Mouse (Mus musculus) heart, postnatal 14 days (tissue): ENCODE measurements at regions not wholly inside any gene's neighbourhood (a gene's known extent, or its start where the extent isn't known, plus 50 kb on each side); places are given as distances from the start of the nearest gene placed in this dataset.

Experiments
- DNase-seq, 2 experiments: peaks; one replicate each; pipeline ENCODE4 v3.0.0; 2021 to 2022
- intact Hi-C: fragments of 180-260 bp; cut with DNase I; formaldehyde crosslinking; loops from one replicate; pipeline ENCODE4 v1.15.1; 2025

DNA sequence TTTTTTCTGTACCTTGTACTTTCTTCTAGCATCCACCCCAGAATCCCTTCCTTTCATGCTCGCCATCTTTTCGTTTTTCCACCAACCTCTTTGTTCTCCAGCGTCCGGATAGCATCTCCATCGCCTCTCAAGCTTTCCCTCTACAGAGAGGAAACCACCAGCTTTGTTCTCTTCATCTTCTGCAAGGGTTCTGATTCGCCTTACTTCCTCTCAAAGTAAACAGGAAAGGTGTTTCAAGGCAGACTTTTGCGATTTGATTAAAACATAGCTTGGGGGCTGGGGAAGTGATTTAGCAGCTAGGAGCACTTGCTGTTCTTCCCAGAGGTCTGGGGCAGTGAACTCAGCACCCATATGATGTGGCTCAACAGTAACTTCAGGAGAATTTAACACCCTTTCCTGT lies 71.4 kb downstream of the Emp1 start:
- DNase-seq, result no peak
- intact Hi-C loops, result no loop called here

DNA sequence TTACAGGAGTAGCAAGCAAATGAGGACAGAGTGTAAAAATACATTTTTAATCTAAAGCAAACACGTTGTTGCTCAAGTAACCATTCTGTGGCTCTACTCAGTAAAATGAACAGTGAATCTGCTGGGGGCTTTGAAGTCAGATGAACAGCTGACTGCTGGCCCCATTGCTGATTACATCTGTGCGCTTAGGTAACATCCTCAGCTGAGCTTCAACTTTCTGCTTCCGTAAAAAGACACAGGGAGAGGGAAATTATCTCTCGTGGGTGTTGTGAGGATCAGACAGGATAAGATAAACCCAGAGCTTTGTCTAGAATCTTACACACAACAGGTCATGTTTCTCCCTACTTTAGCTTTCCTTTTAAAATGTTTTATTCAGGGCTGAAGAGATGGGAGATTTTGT lies 74.0 kb downstream of the Emp1 start:
- intact Hi-C loops, result no loop called here

DNA sequence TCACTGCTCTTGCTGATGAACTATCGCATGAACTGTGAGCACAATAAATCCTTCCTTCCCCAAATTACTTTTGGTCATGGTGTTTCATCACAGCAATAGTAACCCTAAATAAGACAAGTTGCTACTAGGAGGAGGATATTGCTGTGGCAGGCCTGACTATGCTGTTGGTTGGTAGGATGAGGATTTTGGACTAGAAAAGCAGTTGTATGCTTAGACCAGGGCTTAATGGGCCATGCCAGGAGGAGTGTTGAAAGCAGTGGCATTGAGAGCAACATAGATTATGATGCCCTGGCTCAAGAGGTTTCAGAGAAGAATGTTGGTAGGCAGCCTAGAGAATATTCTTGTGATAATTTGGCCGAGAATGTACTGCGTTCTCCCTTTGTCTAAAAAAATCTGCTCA lies 75.9 kb downstream of the Emp1 start:
- DNase-seq, result no peak
- intact Hi-C loops, result no loop called here

More for the DNA sequence above, 74.0 kb downstream of the Emp1 start:
- DNase-seq, result no peak

DNA sequence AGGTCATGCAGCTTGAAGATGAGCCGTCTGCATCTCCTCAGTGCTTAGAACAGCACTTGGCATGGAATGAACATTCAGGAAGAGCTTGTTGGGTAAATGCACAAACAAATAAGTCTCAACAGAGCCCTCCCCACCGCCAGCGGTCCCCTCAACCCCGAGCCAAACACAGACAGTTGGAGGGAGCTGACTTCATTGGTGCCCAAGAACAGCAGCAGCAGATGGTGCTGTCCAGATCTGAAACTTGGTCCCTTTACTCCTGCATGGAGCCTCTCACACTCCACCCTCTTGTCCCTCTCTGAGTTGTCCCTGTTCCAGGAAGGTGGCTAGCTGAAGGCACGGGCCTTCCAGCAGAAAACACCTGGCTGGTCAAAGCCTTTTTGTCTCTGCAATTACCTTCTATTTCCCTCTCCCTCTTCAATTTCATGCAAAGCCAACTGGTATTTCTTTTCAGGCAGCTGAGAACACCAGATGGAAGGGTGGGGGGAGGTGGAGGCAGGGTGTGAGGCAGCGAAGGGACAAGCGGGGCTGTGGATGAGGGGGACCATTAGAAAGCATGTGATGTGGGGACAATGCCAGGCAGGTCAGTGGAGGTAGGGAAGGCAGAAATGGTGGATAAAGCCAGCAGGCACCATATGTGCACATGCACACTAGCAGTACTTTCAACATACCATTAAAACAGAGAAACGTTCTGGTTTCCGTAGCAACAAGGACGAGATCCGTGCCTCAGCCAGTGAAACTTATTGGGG lies 79.0 kb downstream of the Emp1 start:
- intact Hi-C loops, result loop anchor here (5.0 kb wide), 2 partner anchors 466 to 911 kb away; no protein-coding TSS in a partner anchor
- DNase-seq, result no peak

DNA sequence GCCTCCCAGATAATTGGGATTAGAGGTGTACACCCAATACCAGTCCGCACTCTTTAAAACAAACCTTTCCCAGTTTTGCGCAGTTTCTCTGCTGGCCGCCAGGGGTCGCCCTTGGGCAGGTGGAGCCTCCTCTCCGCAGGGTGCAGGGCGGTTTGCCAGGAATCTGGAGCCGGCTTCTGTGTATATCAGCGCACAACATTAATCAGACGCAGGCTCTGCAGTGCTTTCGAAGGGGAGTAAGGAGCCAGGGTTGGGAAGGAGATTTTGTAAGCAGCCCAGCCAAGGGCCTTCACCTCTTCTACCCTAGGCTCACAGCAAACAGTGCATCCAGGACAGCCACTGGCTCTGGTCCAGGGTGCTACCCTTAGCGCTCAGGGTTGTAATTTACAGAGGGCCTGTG lies 82.3 kb downstream of the Emp1 start:
- DNase-seq, result peak; percentile 91 to 94
- intact Hi-C loops, result loop anchor here (1.0 to 5.0 kb wide), 3 partner anchors 384 to 908 kb away; no protein-coding TSS in a partner anchor

DNA sequence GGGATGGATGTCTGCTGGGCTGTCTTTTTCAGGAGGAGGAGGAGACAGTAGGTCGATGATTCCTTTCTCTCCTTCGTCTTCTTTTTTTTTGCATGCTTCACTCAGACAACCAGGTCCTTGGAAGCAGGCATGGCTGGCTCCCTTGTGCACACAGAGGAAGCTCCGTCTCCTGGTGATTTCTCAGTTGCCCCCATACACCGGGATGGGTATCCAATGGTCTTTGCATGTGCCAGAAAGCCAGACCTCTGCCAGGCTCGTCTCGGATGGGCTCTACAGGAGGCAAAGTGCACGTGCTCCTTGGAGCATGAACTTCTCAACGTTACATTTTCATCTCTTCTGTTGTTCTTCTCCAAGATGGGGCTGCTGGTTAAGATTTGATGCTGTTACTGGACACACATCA lies 82.7 kb downstream of the Emp1 start:
- intact Hi-C loops, result no loop called here
- DNase-seq, result no peak

DNA sequence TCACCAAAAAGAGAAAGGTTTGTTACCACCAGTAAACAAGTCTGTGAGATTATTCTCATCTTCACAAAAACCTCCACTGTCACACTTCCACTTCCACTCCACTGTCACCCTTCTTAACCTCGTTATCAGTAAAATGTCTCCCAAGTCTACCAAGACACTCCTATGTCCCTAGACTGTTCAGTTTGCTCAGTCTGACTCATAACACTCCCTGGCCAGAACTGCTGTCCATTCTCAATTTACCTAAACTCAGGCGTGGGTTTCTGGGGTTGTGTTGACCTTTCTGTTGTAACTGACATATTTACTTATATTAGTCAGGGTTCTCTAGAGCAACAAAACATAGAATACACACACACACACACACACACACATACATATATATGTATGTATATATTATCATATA lies 85.5 kb downstream of the Emp1 start:
- no peak for DNase-seq

DNA sequence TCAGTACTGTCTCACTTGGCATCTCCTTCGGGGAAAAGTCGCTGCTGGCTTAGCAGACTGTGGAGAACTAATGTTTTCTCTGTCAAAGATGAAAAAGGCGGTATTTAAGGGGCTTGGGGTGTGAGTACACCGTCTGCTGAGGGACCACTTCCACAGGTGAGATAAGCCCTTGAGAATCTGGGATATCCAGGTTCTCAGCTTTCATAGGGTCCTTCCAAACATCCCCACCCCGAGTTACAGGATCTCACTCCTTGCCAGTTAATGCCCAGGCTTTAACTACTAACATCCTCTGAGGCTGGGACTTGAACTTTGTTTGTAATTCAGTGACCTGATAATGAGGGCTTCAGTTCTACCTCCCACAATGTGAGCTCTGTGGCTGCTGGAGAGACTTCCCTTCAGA lies 86.9 kb downstream of the Emp1 start:
- no peak for DNase-seq
- intact Hi-C loops, result no loop called here

More for the DNA sequence above, 85.5 kb downstream of the Emp1 start:
- intact Hi-C loops, result no loop called here

DNA sequence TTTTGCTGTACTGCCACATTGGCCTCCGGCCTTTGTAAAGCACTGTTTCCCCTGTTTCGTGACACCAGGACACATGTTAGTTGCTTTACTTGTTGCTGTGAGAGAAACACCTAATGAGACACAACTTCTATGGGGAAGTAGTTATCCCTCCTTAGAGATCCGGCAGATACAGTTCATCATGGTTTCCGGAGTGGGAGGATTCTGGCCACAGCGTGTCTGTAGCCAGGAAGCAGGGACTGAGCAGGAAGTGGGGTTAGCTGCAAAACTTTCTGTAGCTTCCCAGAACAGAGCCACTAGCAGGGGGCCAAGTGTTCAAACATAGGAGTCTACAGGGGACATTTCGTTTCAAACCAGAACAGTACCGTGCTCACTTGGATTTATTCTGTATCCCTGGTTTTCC lies 88.2 kb downstream of the Emp1 start:
- no peak for DNase-seq
- intact Hi-C loops, result no loop called here

DNA sequence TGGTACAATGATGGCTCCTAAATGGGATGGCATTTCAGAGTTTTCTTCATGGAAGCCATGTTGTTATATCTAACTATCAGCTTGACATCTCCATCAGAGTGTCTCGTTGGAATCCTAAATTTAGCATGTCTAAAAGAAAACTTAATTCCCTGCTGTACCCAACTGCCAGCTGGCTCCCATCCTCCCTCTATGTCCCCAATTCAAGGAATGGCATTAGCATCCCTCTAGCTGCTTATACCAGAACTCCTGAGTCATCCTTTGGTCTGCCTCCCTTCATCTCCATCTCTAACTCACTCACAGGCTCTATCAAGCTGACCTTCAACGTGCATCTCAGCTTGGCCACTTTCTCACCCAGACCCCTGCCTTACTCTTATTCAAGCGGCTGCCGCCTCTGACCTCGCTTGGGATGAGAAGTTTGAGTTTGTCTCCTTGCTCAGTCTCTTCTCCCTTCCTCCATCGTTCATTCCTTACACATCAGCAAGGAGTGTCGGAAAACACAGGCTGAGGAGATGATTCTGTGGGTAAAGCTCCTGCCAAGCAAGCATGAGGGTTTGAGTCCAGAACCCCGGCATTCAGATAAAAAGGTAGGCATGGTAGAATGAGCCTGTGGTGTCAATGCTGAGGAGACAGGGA lies 88.9 kb downstream of the Emp1 start:
- intact Hi-C loops, result no loop called here

DNA sequence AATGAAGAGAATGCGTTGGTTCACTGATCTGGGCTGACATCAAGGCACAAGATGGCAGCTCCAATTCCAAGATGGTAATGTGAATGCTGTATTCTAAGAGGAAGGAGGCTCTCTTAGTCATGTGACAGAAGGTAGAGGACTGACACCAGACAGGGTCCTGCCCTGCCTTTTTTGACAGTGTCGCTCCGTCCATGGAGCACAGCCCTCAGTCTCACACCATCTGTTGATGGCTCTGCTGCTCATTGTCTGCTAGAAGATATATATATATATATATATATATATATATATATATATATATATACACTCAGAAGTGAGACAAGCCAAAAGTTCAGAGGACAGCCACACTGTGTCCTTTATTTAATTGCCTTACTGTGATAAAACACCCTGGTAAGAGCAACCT lies 90.7 kb downstream of the Emp1 start:
- no peak for DNase-seq
- intact Hi-C loops, result no loop called here

More for the DNA sequence above, 88.9 kb downstream of the Emp1 start:
- no peak for DNase-seq

DNA sequence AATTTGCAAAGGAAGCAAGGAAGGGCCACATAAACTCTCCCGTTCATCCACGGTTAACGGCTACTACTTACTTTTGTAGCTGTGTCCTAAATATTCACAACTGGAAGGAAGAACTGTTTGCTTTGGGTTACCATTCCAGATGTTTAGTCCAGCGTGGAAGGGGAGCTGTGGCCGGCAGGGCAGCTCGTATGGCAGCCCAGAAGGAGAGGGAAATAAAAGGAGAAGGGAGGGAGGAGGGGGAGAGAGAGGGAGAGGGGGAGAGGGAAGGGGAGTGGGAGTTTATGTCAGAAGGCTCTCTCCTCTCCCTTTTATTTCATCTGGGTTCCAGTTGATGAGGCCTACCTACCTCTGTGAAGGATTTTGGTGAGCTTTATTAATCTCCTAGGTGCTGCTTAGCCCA lies 110.2 kb downstream of the Emp1 start:
- DNase-seq, result no peak
- intact Hi-C loops, result no loop called here

DNA sequence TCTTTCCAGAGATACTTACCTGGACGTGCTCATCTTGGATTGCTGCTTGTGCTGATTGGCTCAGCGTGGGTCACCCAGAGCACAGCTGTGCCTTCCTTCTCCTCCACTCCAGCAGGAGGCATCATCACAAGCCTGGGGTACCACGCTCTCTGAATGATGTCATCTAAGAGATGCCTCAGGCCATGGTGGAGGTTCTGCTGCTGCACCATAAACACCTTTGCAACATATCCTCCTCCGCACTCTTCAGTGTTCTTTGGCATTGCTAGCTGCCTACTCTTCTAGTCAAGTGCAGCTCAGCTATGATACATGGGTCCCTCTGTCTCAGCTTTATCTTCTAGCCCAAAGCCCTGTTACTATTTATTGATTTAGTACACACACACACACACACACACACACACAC lies 110.8 kb downstream of the Emp1 start:
- DNase-seq, result no peak
- intact Hi-C loops, result no loop called here

DNA sequence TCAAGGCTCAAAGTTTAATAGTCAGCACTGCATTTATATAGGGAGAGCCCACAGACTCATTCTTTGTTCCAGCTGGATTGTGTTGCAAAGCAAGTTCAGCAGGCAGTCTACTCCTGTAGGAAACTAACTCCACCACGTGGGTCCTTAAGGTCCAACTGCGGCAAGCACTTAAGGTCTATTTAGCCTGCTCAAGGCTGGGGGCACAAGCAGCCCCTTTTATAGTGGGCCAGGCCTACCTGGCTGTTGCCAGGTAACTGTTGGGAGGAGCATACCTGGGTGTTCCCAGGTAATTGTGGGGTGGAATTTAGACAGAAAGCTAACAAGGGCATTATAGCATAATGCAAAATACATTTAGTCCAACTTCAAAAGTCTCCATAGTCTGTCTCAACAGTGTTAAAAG lies 126.5 kb downstream of the Emp1 start:
- DNase-seq, result no peak
- intact Hi-C loops, result no loop called here

DNA sequence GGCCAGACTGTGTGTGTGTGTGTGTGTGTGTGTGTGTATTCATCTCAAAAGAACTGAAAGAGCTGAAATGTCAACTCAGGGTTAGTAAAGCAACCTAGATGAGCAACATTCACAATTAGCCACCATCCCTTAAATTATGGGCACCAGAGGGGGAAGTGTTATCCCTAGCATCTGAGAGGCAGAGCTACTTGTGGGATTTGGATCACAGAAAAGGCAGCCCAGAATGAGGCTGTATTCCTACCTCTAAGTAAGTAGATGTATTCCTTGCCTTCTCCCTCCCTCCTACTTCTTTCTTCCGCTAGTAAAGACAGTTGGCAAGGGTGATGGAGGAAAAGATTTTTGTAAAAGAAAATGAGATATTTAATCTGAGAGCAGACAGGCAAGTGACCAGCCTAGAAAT lies 131.6 kb downstream of the Emp1 start:
- intact Hi-C loops, result no loop called here
- no peak for DNase-seq

DNA sequence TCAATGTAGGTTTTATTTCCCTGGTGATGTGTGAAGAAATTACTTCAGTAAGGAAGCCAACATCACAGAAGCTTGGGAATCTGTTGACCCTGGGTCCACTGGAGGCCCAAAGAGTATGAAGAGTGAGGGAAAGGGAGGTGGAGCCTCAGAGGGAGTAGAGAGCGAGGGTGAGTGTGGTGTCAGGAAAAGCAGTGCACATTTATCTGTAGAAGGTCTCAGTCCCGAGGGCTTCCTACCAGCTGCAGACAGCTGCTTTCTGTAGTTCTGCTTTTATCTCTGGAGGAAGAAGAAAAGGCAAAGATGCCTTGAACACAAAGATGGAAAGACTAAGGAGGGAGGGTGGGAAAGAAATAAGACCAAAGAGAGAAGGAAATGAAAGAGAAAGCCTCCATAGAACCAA lies 133.5 kb downstream of the Emp1 start:
- peak; percentile 33 to 50 for DNase-seq

DNA sequence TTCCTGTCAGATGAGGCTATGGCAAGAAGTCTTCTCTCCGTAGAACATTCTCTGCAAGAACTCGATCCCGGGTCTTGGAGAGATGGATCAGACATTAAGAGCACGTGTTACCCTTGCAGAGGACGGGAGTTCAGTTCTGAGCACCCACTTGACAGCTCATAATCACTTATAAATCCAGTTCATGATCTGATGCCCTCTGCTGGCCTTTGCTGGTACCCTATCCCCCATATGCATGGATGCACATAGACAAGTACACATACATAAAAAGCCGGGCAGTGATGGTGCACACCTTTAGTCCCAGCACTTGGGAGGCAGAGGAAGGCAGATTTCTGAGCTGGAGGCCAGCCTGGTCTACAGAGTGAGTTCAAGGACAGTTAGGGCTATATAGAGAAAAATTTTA lies 136.2 kb downstream of the Emp1 start:
- DNase-seq, result no peak
- intact Hi-C loops, result no loop called here

More for the DNA sequence above, 133.5 kb downstream of the Emp1 start:
- intact Hi-C loops, result no loop called here

DNA sequence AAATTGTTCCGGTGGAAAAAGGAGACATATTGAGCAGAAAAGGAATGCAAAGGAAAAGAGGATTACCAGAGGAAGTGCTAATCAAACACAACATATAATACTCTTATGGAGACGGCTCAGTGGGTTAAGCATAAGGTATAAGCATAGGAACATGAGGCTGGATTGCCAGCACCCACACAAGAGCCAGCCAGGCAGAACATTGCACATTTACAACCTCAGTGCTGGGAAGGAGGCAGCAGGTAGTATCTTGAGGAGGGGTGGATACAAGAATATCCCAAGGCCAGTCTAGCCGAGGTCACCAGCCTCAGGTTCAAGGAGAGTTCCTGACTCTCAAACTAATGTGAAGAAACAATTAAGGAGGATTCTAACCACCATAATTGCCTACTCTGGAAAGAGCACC lies 138.0 kb downstream of the Emp1 start:
- DNase-seq, result no peak
- intact Hi-C loops, result no loop called here

DNA sequence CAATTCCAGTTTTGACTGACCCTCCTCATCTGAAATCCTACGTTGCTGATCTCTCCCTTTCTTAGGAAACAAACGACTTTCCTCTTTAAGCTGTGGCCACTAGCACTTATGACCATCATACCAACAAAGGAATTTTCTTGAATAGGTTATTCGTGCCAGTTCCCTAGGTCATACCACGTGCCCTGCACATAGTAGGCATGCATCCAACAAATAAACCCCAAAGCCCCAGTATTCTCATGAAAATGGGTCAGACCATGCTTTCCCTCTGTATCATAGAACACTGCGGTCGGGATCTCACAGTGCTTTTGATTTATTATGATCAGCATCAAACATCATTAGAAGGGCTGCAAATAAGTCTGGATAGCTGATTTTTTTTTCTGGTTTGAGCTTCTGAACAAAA lies 139.4 kb downstream of the Emp1 start:
- intact Hi-C loops, result no loop called here
- DNase-seq, result no peak

DNA sequence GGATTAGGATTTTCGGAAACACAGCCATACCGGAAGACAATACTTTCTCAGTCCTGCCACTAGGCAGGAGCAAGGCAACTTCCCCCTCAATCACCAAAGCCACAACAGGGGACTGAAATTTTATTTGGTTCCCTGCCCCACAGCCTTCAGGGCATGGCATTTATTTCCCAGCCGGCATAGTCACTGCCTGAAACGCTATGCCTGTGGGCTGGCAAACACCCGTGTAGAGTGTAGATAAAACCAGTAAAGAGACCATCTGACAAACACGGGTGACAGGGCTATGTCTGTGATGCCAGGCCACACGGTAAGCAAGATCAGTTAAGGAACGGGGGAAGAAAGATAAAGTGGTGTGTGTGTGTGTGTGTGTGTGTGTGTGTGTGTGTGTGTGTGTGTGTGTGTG lies 140.1 kb downstream of the Emp1 start:
- intact Hi-C loops, result no loop called here

DNA sequence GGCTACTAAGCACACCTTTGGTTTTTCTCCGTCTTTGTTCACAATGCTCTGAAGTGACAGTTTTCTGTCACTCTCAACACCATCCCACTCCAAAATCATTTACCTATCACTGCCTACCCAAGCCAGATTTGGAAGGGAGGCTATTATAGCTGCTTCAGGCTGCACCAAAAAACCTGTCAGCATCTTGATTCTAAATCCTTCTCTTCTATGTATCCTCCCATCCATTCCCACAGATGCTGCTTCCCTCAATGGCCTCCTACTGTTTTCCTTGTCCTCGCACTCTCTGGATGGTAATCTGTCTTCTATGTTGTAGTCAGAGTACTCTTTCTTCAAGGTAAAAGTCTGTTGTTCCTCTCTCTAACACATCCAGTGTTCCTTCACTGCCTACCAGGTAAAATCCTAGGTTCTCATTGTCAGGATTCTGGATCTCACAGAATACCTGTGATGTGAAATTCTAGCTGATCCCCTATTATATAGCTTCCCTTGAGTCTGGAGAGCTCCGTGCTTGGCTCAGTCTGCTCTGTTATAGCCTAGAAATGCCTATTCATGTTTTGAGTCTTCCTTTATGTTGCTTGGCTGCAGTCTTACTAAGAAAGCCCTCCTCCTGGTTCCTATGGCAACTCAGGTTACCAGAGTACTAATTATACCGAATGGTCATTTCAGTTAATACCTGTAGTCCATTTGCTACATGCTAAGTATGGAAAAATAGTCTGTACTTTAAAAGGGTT lies 156.5 kb downstream of the Emp1 start:
- DNase-seq, result no peak
- intact Hi-C loops, result no loop called here

More for the DNA sequence above, 140.1 kb downstream of the Emp1 start:
- DNase-seq, result no peak

DNA sequence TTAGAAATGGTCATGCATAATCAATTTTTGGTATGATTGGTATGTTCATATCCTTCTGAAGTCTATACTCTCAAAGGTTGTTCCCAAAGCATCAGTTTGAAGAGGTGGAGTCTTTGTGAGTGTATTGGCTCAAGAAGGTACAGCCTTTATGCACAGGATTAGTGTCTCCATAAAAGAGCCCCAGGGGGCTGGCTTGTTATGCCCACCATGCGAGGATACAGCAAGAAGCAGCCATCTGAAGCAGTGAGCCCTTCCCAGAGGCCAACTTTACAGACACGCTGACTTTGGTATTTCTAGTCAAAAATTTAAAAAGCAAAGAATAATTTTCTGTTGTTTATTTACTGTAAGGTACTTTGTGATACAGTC lies 157.1 kb downstream of the Emp1 start:
- DNase-seq, result no peak
- intact Hi-C loops, result no loop called here
